Mouse (Mus musculus): ENCODE results near the gene Ttll1. TPM values are rescaled to one million over a fixed set of nuclear protein-coding genes. Genes with fewer than 3 reads are reported as not detected.

The Ttll1 gene
- polyA plus RNA-seq, 1 experiment from 2014 or later: 21.5 TPM

DNA sequence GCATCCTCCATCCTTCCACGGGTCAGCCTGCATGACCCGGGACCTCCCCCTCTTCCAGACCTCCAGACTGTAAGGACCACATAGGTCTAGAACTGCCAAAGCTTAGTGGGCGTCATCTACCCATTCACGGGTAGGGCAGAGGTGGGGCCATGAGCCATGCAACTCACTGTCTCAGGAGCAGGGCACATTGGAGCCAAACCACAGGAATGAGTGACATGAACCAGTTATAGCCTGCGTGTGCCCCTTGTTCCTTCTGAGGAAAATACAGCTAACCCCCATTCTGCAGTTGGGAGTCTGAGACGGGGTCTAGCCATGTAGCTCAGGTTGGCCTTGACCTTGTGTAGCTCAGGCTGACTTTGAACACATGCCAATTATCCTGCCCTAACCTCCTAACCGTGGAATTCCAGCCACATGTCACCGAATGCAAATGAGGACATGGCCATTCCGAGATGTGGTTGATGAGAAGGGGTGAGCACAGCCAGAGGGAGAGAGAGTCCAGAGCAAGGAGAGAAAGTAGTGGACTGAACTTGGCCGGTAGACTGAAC, 29.4 kb downstream of the Ttll1 start:
- no peak overlapping the region for H3K4me3 ChIP-seq
- H3K4me1 ChIP-seq: peaks cover 10% of the 10 kb centered on the region
- 61% methylated on average over 10 of the region's 10 CpGs for WGBS
- H3K27ac ChIP-seq (replicated peaks): no peak overlapping the region
- H3K9me3 ChIP-seq: no peaks in the 10 kb centered on the region
- no peaks in the 10 kb centered on the region for H3K27me3 ChIP-seq (replicated peaks)
- ATAC-seq (ENCODE audit: extremely low read depth, insufficient number of reproducible peaks, low FRiP score, low TSS enrichment): no peak
- H3K4me2 ChIP-seq: no peak overlapping the region
- peaks cover 15% of the 10 kb centered on the region for H3K36me3 ChIP-seq
- H3K9ac ChIP-seq: no peak overlapping the region

DNA sequence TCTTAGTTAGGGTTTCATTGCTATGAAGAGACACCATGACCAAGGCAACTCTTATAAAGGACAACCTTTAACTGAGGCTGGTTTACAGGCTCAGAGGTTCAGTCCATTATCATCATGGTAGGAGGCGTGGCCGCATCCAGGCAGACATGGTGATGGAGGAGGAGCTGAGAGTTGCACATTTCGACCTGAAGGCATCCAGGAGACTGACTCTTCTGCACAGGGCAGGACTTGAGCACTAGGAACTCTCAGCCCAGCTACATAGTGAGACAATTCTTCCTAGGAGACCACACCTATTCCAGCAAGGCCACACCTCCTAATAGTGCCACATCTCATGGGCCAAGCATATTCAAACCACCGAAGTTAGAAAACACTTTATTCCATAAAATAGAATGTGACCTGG, 30.9 kb downstream of the Ttll1 start:
- no peak overlapping the region for H3K9ac ChIP-seq
- no peaks in the 10 kb centered on the region for H3K27me3 ChIP-seq (replicated peaks)
- no peak overlapping the region for H3K4me3 ChIP-seq
- H3K9me3 ChIP-seq: no peaks in the 10 kb centered on the region
- WGBS: 79% methylated on average over 4 of the region's 4 CpGs
- no peak for ATAC-seq (ENCODE audit: extremely low read depth, insufficient number of reproducible peaks, low FRiP score, low TSS enrichment)
- H3K4me2 ChIP-seq: no peak overlapping the region
- H3K4me1 ChIP-seq: peaks cover 14% of the 10 kb centered on the region
- H3K27ac ChIP-seq (replicated peaks): no peak overlapping the region
- peaks cover 9% of the 10 kb centered on the region for H3K36me3 ChIP-seq

DNA sequence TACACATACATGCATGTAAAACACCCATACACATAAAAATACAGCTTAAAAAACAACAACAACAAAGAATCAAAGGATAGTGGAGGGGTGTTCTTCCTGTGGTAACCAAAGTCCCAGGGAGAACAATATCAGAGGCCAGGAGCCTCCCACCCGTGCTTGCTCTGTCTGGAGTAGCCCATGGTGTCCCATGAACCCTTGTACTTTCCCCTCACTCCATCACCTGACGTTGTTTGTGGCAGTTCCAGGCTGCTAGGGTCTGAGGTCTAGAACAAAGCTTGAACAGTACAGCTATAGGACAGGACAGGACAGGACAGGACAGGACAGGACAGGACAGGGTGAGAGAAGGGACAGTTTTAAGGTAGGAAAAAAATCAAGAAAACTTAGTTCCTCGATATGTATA, 32.6 kb downstream of the Ttll1 start:
- 59% methylated on average over 3 of the region's 3 CpGs for WGBS
- Histone ChIP-seq H3K27me3 (replicated peaks) (no peaks in the 10 kb centered on the region), H3K36me3 (no peaks in the 10 kb centered on the region), H3K27ac (replicated peaks) (no peak overlapping the region), H3K4me3 (no peak overlapping the region), H3K9ac (no peak overlapping the region), H3K4me2 (no peak overlapping the region), H3K4me1 (peaks cover 27% of the 10 kb centered on the region), H3K9me3 (no peaks in the 10 kb centered on the region)
- no peak for ATAC-seq (ENCODE audit: extremely low read depth, insufficient number of reproducible peaks, low FRiP score, low TSS enrichment)

DNA sequence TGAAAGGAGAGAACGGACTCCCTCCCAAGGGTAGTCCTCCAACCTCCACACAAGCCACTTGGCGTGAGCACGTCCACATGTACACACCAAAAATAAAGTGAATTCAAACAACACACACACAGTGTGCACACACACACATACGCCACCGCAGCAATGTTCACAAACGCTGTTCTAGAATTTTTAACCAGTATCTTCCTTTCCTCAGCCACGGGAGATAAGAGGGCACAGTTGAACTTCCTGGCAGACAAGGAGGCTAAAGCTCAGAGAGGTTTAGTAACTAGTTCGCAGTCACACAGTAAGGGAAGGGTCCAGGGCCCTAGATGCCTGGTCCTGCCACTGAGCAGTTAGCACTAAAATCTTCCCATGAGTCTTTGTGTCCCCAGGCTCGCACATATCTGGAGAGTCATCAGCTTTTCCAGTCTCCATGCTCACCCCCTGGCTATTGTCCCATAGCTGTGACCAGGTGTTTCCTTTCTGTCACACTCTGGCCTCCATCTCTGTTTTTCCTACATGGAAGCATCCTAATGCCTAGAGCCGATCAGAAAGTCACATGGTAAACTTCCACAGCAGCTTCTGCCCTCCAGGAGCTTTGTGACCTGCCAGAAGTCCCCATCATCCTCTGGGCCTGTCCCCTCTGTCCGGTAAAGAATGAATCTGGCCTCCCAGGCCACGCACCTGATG, 34.0 kb downstream of the Ttll1 start:
- no peak overlapping the region for H3K4me2 ChIP-seq
- H3K36me3 ChIP-seq: no peaks in the 10 kb centered on the region
- no peak overlapping the region for H3K9ac ChIP-seq
- H3K4me3 ChIP-seq: no peak overlapping the region
- 0 out of 2 replicates have a peak overlapping the region, but pooled peaks have one; percentile 20 for H3K27ac ChIP-seq (replicated peaks)
- no peaks in the 10 kb centered on the region for H3K27me3 ChIP-seq (replicated peaks)
- WGBS: 65% methylated on average over 12 of the region's 12 CpGs
- peaks cover 30% of the 10 kb centered on the region for H3K4me1 ChIP-seq
- no peak for ATAC-seq (ENCODE audit: extremely low read depth, insufficient number of reproducible peaks, low FRiP score, low TSS enrichment)
- H3K9me3 ChIP-seq: no peaks in the 10 kb centered on the region

DNA sequence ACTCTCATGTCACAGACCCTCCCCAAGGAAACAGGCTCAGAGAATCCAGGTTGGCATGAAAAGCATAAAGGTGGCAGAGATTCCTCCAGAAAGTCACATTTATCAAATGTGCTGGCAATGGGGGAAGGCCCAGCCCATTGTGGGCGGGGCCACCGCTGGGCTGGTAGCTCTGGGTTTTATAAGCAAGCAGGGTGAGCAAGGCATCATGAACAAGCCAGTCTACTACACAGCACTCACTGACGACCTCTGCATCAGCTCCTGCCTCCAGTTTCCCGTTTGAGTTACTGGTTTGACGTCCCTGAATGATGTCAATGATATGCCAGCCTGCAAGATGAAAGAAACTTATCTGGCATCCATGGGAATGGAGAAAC, 36.2 kb downstream of the Ttll1 start:
- no peaks in the 10 kb centered on the region for H3K9me3 ChIP-seq
- no peaks in the 10 kb centered on the region for H3K27me3 ChIP-seq (replicated peaks)
- 15% methylated on average over 5 of the region's 5 CpGs for WGBS
- no peak overlapping the region for H3K9ac ChIP-seq
- H3K4me1 ChIP-seq: peaks cover 37% of the 10 kb centered on the region
- peak overlapping the region; percentile 48 for H3K27ac ChIP-seq (replicated peaks)
- no peaks in the 10 kb centered on the region for H3K36me3 ChIP-seq
- ATAC-seq (ENCODE audit: extremely low read depth, insufficient number of reproducible peaks, low FRiP score, low TSS enrichment): 0 out of 2 replicates have a peak, but pooled peaks have one; percentile 34
- H3K4me3 ChIP-seq: no peak overlapping the region
- peak overlapping the region; percentile 42 for H3K4me2 ChIP-seq

DNA sequence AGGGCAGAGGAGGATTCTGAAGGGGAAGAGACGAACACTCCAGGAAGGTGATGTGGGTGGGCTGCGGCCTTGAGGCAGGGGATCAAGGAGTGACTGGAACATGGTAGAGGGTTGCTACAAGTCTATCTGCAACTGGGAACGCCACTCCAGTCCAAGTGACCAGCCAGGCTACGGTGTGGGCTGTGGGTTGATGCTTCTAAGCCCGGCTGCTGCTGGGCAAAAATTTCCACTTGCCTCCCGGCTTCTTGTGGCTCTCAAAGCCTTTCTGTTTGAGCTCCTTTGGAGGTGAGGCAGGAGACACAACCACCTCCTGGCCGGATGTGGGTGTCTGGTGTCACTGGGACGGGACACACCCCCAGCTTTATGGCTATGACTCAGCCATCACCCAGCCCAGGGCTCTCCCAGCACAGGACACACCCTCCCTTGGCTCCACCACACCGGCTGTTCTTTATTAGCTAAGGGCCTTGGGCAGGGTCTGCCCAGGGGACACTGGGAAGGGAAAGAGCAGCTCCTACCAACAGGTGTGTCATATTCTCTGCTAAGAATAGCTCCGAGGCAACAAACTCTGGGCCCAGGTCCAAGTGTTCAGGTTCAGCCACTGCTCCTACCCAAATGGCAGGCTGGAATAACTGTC, 36.7 kb downstream of the Ttll1 start:
- peaks cover 42% of the 10 kb centered on the region for H3K4me1 ChIP-seq
- no peak overlapping the region; the same call in 1 of the 2 replicates for H3K9ac ChIP-seq
- H3K27ac ChIP-seq (replicated peaks): peak overlapping the region; percentile 48
- H3K4me2 ChIP-seq: peak overlapping the region; percentile 42
- H3K27me3 ChIP-seq (replicated peaks): no peaks in the 10 kb centered on the region
- H3K4me3 ChIP-seq: no peak overlapping the region
- H3K9me3 ChIP-seq: no peaks in the 10 kb centered on the region
- 49% methylated on average over 10 of the region's 10 CpGs for WGBS
- H3K36me3 ChIP-seq: no peaks in the 10 kb centered on the region
- peak; percentile 78 for ATAC-seq (ENCODE audit: extremely low read depth, insufficient number of reproducible peaks, low FRiP score, low TSS enrichment)

DNA sequence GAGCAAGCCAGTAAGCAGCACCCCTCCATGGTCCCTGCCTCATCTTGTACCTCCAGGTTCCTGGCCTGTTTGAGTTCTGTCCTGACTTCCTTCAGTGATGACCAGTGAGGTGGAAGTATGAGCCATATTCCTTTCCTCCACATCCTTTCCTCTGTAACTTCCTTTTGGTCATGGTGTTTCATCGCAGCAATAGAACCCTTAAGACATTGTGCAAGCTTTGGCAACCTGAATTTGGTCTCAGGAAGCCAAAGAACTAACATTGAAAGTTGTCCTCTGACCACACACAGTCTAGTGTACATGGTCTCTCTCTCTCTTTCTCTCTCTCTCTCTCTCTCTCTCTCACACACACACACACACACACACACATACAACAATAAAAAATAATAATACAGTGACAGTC, 37.4 kb downstream of the Ttll1 start:
- Histone ChIP-seq H3K4me3 (no peak overlapping the region), H3K4me2 (no peak overlapping the region), H3K9me3 (no peaks in the 10 kb centered on the region), H3K9ac (no peak overlapping the region), H3K27ac (replicated peaks) (no peak overlapping the region), H3K4me1 (peaks cover 42% of the 10 kb centered on the region), H3K27me3 (replicated peaks) (no peaks in the 10 kb centered on the region), H3K36me3 (no peaks in the 10 kb centered on the region)
- no peak for ATAC-seq (ENCODE audit: extremely low read depth, insufficient number of reproducible peaks, low FRiP score, low TSS enrichment)
- WGBS: 93% methylated on average over 1 of the region's 1 CpGs

DNA sequence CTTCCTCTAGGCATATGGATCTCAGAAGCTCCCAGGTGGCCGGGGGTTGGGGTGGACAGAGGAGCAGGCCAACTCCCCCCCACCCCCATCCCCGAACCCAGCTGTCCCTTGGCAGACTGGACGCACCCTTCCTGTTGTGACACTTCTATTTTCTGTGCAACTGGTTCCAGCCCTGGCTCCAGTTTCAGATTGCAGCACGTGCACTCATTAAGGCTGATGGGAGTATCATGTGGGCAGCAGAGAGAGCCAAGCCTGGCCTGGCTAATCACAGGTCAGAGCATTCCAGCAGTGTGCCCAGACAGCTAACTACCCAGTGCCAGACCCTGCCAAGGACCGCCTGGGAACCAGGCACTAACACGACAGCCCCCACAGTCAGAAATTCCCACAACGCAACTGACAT, 39.2 kb downstream of the Ttll1 start:
- no peaks in the 10 kb centered on the region for H3K27me3 ChIP-seq (replicated peaks)
- no peak overlapping the region for H3K4me3 ChIP-seq
- H3K36me3 ChIP-seq: no peaks in the 10 kb centered on the region
- no peak overlapping the region for H3K9ac ChIP-seq
- no peak overlapping the region for H3K4me2 ChIP-seq
- ATAC-seq (ENCODE audit: extremely low read depth, insufficient number of reproducible peaks, low FRiP score, low TSS enrichment): no peak
- 40% methylated on average over 7 of the region's 7 CpGs for WGBS
- no peaks in the 10 kb centered on the region for H3K9me3 ChIP-seq
- H3K27ac ChIP-seq (replicated peaks): 0 out of 2 replicates have a peak overlapping the region, but pooled peaks have one; percentile 24
- H3K4me1 ChIP-seq: peaks cover 35% of the 10 kb centered on the region

DNA sequence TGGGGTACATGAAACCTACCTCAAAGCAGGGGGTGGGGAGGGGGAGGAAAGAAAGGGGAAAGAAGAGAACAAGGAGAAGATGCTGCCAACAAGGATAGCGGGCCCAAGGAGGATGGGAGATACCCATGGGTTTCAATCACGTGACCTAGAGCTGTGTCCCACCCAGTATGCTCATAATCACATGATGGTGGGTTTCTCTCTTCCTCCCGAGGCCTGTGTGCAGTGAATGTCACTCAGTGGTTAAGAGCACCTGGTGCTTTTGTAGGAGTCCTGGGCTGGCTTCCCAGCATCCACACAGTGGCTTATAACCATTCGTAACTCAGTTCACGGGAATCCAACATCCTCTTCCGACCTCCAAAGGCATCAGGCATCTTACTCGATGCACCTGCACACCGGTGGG, 40.2 kb downstream of the Ttll1 start:
- no peaks in the 10 kb centered on the region for H3K36me3 ChIP-seq
- no peak overlapping the region for H3K9ac ChIP-seq
- no peak for ATAC-seq (ENCODE audit: extremely low read depth, insufficient number of reproducible peaks, low FRiP score, low TSS enrichment)
- 77% methylated on average over 8 of the region's 8 CpGs for WGBS
- H3K4me1 ChIP-seq: peaks cover 38% of the 10 kb centered on the region
- no peak overlapping the region for H3K4me3 ChIP-seq
- no peaks in the 10 kb centered on the region for H3K27me3 ChIP-seq (replicated peaks)
- no peak overlapping the region for H3K4me2 ChIP-seq
- no peaks in the 10 kb centered on the region for H3K9me3 ChIP-seq
- H3K27ac ChIP-seq (replicated peaks): no peak overlapping the region

DNA sequence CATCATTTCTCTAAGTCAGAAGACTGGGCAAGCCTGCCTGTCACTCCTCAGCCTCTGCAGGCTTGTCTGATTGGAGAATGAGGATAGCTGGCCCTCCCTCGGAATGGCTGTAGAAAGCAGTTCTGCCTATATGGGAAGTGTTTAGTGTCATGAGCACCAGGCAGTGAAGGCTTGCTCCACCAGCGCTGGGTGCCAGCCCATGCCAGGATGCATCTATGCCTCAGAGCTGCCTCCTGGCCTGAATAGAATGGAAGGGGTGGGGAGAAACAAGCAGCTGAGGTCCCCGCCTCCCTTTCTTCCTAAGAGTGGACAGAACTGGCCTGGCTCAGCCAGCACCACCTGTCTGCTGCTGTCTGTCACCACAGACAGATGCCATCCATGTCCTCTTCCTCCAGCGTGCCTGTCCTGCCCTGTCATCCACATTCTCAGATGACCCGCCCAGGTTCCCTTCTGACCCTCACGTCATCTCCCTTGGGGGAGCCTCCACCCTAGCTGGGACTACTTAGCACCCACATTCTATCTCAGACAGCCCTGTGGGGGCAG, 41.3 kb downstream of the Ttll1 start:
- Histone ChIP-seq H3K9me3 (no peaks in the 10 kb centered on the region), H3K27me3 (replicated peaks) (no peaks in the 10 kb centered on the region), H3K27ac (replicated peaks) (no peak overlapping the region), H3K4me1 (peaks cover 30% of the 10 kb centered on the region), H3K4me2 (no peak overlapping the region), H3K36me3 (no peaks in the 10 kb centered on the region), H3K9ac (no peak overlapping the region), H3K4me3 (no peak overlapping the region)
- 47% methylated on average over 6 of the region's 6 CpGs for WGBS
- ATAC-seq (ENCODE audit: extremely low read depth, insufficient number of reproducible peaks, low FRiP score, low TSS enrichment): no peak

DNA sequence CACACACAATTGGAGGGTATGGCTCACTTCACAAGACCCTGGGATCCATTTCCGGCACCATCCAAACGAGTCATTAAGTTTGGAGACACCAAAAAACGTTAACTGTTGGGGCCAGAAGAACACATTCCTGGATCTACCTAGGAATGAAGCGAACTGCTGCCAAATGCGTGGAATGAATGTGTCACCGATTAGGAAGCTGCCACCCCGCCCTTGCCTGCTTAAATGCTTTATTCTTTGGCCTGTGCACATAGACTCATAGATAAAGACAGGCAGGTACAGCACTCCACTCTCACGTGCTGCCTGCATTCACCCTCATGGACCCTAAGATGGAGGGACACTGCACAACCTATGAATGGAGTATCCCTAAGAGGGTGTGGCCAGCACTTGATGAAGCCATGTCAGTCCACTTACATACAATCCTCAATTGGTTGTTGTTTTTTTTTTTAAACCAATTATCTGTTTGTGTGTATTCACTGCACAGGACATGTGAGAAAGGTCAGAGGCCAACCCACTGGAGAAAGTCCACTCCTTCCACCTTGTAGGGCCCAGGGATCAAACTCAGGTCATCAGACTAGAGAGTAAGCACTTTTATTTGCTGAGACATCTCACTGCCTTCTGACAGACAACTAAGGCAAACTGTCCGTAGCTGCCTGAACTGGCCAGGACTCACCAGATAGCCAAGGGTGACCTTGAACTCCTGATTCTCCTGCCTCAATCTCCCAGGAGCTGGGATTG, 43.3 kb downstream of the Ttll1 start:
- H3K9me3 ChIP-seq: no peaks in the 10 kb centered on the region
- no peak overlapping the region for H3K4me3 ChIP-seq
- ATAC-seq (ENCODE audit: extremely low read depth, insufficient number of reproducible peaks, low FRiP score, low TSS enrichment): no peak
- no peaks in the 10 kb centered on the region for H3K27me3 ChIP-seq (replicated peaks)
- peaks cover 34% of the 10 kb centered on the region for H3K4me1 ChIP-seq
- WGBS: 68% methylated on average over 9 of the region's 9 CpGs
- H3K36me3 ChIP-seq: no peaks in the 10 kb centered on the region
- no peak overlapping the region for H3K9ac ChIP-seq
- H3K27ac ChIP-seq (replicated peaks): no peak overlapping the region
- H3K4me2 ChIP-seq: no peak overlapping the region

Data from heart, embryonic 13.5 days (tissue).